Mouse (Mus musculus) right cerebral cortex, postnatal 10 days (tissue): Measurements from ENCODE around the gene Ccdc90b.

Source experiments
- DNase-seq, 2 experiments: peaks; one replicate each; pipeline ENCODE4 v3.0.0; 2021; ENCODE audit warnings: low spot score in 2 of 2

Gene Ccdc90b

GRCm38 (mm10) chr7:92560986-92561876 lies at the start of gene Ccdc90b:
Gene Ccdc90b (plus strand): TSS chr7:92561149.
- peak; percentile 93 to 96 for DNase-seq

GRCm38 (mm10) chr7:92520397-92520796 lies 40.6 kb upstream of the Ccdc90b start:
- DNase-seq: no peak

- DNase-seq: peak in 1 of 2 experiments; percentile 25
Measured at GRCm38 (mm10) chr7:92520820-92521219, 40.1 kb upstream of the Ccdc90b start.

GRCm38 (mm10) chr7:92529245-92529644 lies 31.7 kb upstream of the Ccdc90b start:
- DNase-seq: no peak

GRCm38 (mm10) chr7:92532351-92533036 lies 28.5 kb upstream of the Ccdc90b start:
- peak in 1 of 2 experiments; percentile 39 for DNase-seq

GRCm38 (mm10) chr7:92546763-92547162 lies 14.2 kb upstream of the Ccdc90b start:
- DNase-seq: no peak

GRCm38 (mm10) chr7:92550248-92550989 lies 10.5 kb upstream of the Ccdc90b start:
- DNase-seq: no peak

GRCm38 (mm10) chr7:92550990-92551392 lies 10.0 kb upstream of the Ccdc90b start:
- DNase-seq: no peak

GRCm38 (mm10) chr7:92558744-92559143 lies 2.2 kb upstream of the Ccdc90b start:
- no peak for DNase-seq

GRCm38 (mm10) chr7:92566775-92567174 lies 5.8 kb downstream of the Ccdc90b start:
- DNase-seq: no peak

GRCm38 (mm10) chr7:92580491-92581207 lies 19.7 kb downstream of the Ccdc90b start:
- DNase-seq: peak in 1 of 2 experiments; percentile 19

- peak in 1 of 2 experiments; percentile 21 for DNase-seq
Measured at GRCm38 (mm10) chr7:92583567-92583966, 22.6 kb downstream of the Ccdc90b start.

- no peak for DNase-seq
Measured at GRCm38 (mm10) chr7:92589986-92590385, 29.0 kb downstream of the Ccdc90b start.

GRCm38 (mm10) chr7:92590842-92591241 lies 29.9 kb downstream of the Ccdc90b start:
- DNase-seq: no peak

GRCm38 (mm10) chr7:92604961-92605360 lies 44.0 kb downstream of the Ccdc90b start:
- DNase-seq: no peak

- DNase-seq: no peak
Measured at GRCm38 (mm10) chr7:92610830-92611229, 49.9 kb downstream of the Ccdc90b start.

GRCm38 (mm10) chr7:92624488-92624887 lies 63.5 kb downstream of the Ccdc90b start:
- no peak for DNase-seq

GRCm38 (mm10) chr7:92630167-92630566 lies 69.2 kb downstream of the Ccdc90b start:
- peak in 1 of 2 experiments; percentile 42 for DNase-seq
